Mouse (Mus musculus): ENCODE results near the gene Marveld2.

GRCm38 (mm10) chr13:100607756-100608155 is 9.0 kb downstream of the Marveld2 start:
- TF ChIP-seq POLR2A (IDR thresholded peaks at IDR 0.05; ENCODE audit: borderline replicate concordance, control insufficient read depth, low read depth, low read length) (no peak), CTCF (IDR thresholded peaks at IDR 0.05; ENCODE audit: control insufficient read depth, insufficient read depth, low read length) (peak; percentile 27; the same call in 1 of the 2 replicates)

Measured in bone marrow, adult 2 months (tissue).